9 mouse cellular contexts compared by ENCODE assay signal in genomic region chr9:105693854-105694253, GRCm38 (mm10). TPM values are rescaled to one million over a fixed set of nuclear protein-coding genes. Genes with fewer than 3 reads are reported as not detected.
DNase-seq lines count a peak whose midpoint lies in the region; ATAC-seq lines count a peak whose summit lies in the region.
"Had no signal": no experiment of that assay in that cellular context is flagged by ENCODE, and none has a peak within 500 bp of the region (broad histone marks: within the 10 kb centered on the region; RNA-seq: fewer than 3 reads in every experiment).

No protein-coding gene starts in this region.

- ATAC-seq in lung, embryonic 16.5 days (ENCODE audit: low read depth) = peak; percentile 52

- WGBS in lung, embryonic 16.5 days = under 1% methylated on average over 5 of the region's 5 CpGs

- peak; percentile 65 to 73 for DNase-seq in B cell, adult 2 months
- peak; percentile 81 to 95 for DNase-seq in adrenal gland, adult (ENCODE audit: inconsistent age in 2 of 2, low spot score in 1 of 2)
- peak; percentile 91 for DNase-seq in embryo, embryonic 10.5 days (ENCODE audit: low spot score)
- peak; percentile 35 to 72 for DNase-seq in heart, adult 9 months (ENCODE audit: low spot score in 2 of 2)
- peak; percentile 84 to 91 for DNase-seq in kidney, postnatal 25 days
- DNase-seq in right cerebral cortex, adult 2 months (ENCODE audit: low spot score in 2 of 2) = peak; percentile 47 to 68
- DNase-seq in urinary bladder, postnatal 14 days (ENCODE audit: low spot score) = peak; percentile 86

- no peaks in the 10 kb centered on the region for H3K27me3 ChIP-seq in lung, embryonic 16.5 days (ENCODE audit: control insufficient read depth, insufficient read depth, low read depth, low read length)

- H3K4me3 ChIP-seq in lung, embryonic 16.5 days (ENCODE audit: low read length) = no peak overlapping the region
- H3K4me3 ChIP-seq: erythroblast, embryonic 14.5 days had no signal

- H3K4me2 ChIP-seq in lung, embryonic 16.5 days (ENCODE audit: low read depth, low read length) = no peak overlapping the region

- no peaks in the 10 kb centered on the region for H3K9me3 ChIP-seq in lung, embryonic 16.5 days (ENCODE audit: control insufficient read depth, low read length)

- H3K4me1 ChIP-seq in lung, embryonic 16.5 days (replicated peaks; ENCODE audit: control insufficient read depth, insufficient read depth, low read length) = peaks cover 16% of the 10 kb centered on the region

- H3K9ac ChIP-seq in lung, embryonic 16.5 days (ENCODE audit: low read length) = no peak overlapping the region

- H3K36me3 ChIP-seq in lung, embryonic 16.5 days (ENCODE audit: control insufficient read depth, insufficient read depth, low read length) = no peaks in the 10 kb centered on the region

- no peak overlapping the region for H3K27ac ChIP-seq in lung, embryonic 16.5 days (ENCODE audit: low read length)

RNA-seq across cellular contexts. Expression of gene Pik3r4, which starts 51.1 kb away (rescaled TPM):
- polyA plus RNA-seq in lung, embryonic 16.5 days (2015; fragmentation: Nextera tagmentation; extraction: Ambion mirVana) = 19.8 and 20.0 TPM in 2 replicates
